Mouse (Mus musculus) adrenal gland, adult (tissue): ENCODE data around the gene Clasp1.

Experiments
- DNase-seq, 2 experiments: peaks; one replicate each; pipeline ENCODE4 v3.0.0; 2022 to 2023; ENCODE audit warnings: low spot score in 1 of 2; ENCODE audit not compliant: inconsistent age in 2 of 2

The Clasp1 gene

DNA sequence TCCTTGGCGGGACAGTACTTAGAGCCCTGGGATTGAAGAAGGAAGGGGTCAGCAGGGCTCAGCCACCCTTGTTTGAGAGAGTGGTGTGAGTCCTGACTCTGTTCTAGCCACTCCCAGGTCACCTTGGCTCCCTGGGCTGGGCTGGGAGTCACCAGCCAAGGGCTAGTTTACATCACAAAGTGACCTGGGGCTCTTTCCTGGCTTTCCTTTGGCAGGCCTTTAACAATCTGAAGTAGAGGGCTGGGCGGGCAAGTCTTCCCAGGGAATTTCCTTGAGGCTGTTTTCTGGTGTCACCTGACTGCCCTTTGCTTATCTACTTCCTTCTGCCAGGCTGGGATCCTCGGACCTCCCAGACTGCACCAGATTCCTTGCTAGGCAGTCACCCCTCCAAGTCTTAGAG, 259.2 kb downstream of the Clasp1 start:
- no peak for DNase-seq

DNA sequence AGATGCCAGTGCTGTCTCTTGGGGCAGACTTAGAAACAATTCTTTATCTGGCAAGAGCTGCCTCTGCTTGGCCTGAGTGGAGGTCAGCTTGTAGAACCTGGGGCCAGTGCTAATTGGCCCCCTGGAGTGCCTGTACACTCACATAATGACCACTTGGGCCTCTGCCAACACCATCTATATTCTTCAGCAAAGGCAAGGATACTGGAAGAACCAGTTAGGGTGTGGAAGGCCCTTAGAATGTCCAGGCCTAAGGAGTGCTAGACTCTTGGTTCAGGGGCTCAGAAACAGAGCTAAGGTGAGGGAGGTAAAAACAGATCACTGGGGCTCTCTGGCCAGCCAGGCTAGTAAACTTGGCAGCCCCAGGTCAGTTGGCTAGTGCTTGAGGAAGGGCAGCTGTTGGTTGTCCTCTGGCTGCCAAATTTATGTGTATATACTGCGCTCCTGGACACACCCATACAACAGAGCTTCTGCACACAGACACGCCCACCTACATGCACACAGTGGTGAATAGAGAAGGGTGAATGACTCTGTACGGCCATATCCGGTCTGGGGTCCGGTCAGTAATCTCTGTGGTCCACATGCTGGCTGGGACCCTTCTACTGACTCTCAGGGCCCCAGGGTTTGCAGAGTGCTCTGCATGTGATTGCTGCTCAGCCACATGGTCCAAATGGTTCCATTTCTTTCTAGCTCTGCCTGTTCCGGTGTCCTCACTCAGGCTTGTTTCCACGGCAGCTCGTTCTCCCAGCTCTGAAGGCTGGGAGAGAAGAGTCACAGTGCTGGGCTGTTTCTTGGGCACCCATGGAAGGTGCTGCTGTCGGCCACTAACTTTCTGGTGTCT, 261.3 kb downstream of the Clasp1 start:
- DNase-seq: no peak

DNA sequence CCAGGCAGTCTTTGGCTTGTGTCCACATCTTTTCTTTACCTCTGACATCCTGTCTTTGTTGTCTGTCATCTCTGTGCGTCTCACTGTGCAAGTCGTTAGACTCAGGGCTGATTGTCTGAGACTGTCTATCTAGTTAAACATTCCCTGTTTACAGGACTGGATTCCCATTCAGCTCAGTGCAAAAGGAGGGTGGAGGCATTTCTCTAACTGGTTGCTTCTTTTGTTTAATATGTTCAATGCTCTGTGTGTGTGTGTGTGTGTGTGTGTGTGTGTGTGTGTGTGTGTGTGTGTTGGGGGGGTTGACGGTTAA, 261.9 kb downstream of the Clasp1 start:
- no peak for DNase-seq

DNA sequence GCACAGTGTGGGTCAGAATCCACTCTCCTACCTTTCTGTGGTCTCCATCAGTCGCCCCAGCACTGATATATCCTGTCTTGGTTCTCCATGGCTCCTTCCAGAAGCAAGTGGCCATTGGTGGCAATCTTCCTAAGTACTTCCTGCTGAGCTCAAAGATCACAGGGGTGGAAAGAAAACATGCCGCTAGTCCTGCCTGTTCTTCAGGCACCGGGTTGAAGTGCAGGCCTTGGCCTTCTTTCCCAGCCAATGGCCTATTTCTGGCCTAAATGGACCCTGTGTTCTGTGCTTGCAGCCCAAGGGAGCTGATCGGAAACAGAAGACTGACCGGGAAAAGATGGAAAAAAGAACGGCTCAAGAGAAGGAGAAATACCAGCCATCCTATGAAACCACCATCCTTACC, 269.9 kb downstream of the Clasp1 start:
- DNase-seq: no peak

DNA sequence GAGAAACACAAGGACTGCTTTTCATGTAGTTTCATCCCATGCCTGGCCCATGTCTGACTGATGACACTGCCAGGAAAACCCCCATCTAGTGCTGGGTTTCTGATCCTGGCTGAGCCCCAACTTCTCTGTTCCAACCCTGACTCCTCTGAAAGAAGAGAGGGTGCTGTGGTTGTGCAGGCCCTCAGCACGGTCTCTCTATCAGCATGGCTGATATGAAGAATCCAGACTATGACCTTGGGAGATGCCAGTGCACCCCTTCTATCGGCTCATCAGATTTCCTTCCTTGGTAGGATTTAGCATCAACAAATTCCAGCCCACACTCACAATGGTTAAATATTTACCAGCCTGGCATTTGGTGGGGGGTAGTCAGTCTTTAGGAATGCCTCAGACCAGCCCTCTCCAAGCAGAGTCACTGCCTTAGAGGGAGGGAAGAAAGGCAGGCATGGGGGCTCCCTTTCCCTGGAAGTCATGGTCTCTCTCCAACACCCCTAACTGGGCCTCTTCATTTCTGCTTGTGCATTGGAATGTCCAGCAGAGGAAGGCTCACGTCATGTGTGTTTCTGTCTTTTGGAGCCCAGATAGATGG, 272.1 kb downstream of the Clasp1 start:
- no peak for DNase-seq
